Mouse (Mus musculus) erythroblast, embryonic 14.5 days (primary cell): ENCODE measurements around the gene Immp1l. TPM values are rescaled to one million over a fixed set of nuclear protein-coding genes. Genes with fewer than 3 reads are reported as not detected.

ENCODE experiments used
- H3K27me3 ChIP-seq: 2 replicates; pipeline ENCODE4 v1.6.1; 2012; ENCODE audit warnings: inconsistent platforms; ENCODE audit not compliant: control insufficient read depth
- H3K36me3 ChIP-seq: 2 replicates; pipeline ENCODE4 v1.6.1; 2012; ENCODE audit warnings: mild to moderate bottlenecking, inconsistent platforms; ENCODE audit not compliant: control insufficient read depth
- H3K4me1 ChIP-seq: 2 replicates; pipeline ENCODE4 v1.6.1; 2012; ENCODE audit warnings: inconsistent platforms; ENCODE audit not compliant: control insufficient read depth
- H3K4me3 ChIP-seq: replicated peaks from 2 replicates; pipeline ENCODE3; 2012; ENCODE audit warnings: moderate library complexity, mild to moderate bottlenecking, inconsistent platforms
- H3K9me3 ChIP-seq: 2 replicates; pipeline ENCODE4 v1.6.1; 2012; ENCODE audit warnings: low read length, inconsistent platforms, mixed read lengths; ENCODE audit not compliant: control insufficient read depth
- GATA1 ChIP-seq: IDR thresholded peaks from 2 replicates; pipeline ENCODE4 v1.6.1; 2012; ENCODE audit warnings: low read length, inconsistent platforms, mixed read lengths
- TAL1 ChIP-seq: IDR thresholded peaks from 3 replicates; pipeline ENCODE4 v1.6.1; 2012; ENCODE audit warnings: low read length, inconsistent platforms, mixed read lengths
- polyA plus RNA-seq: library from polyadenylated mRNA; stranded (reverse); fragments of >175 nt; gene quantifications from 2 replicates; pipeline ENCODE4 v1.2.3, GENCODE M21; 2012

The Immp1l gene
- polyA plus RNA-seq, 1 experiment, result 0.41 TPM

DNA sequence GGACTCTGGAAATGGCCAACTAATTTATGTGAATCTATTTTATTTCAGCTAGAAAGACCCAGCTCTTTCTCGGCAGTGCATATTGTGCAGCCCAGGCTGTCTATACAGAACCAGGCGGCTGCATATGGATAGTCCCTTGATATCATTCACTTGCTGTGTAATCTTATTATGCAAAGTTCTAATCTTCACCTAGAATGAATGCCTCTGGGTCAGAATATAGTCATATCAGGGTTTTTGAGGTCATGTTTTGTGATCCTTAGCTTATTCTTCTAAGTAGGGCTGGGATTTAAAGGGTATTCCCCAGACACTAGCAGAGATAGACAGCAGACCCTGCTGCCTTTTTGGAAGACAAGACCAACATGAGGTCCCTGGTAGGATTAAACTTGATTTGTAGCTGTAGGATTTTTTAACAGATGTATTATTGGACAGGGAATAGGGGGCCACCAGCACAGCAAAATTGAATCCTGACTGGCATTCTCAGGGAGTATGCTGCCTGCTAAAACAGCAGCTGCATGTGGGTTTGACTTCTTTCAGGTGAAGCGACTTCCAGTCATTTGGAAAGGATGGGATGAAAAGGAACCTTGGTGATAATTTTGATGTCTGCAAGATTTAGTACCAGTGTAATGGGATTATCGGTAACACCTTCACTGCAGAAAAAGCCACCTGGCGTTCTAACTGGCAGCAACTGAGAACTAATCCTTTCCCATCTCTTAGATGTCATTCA, 13.3 kb downstream of the Immp1l start:
- H3K9me3 ChIP-seq, result no peaks in the 10 kb centered on the region
- TF ChIP-seq TAL1 (no peak), GATA1 (no peak)
- no peak overlapping the region for H3K4me3 ChIP-seq
- H3K27me3 ChIP-seq, result no peaks in the 10 kb centered on the region
- H3K36me3 ChIP-seq, result peaks cover 2% of the 10 kb centered on the region; the same call in 1 of the 2 replicates
- H3K4me1 ChIP-seq, result peaks cover 3% of the 10 kb centered on the region; the same call in 1 of the 2 replicates

DNA sequence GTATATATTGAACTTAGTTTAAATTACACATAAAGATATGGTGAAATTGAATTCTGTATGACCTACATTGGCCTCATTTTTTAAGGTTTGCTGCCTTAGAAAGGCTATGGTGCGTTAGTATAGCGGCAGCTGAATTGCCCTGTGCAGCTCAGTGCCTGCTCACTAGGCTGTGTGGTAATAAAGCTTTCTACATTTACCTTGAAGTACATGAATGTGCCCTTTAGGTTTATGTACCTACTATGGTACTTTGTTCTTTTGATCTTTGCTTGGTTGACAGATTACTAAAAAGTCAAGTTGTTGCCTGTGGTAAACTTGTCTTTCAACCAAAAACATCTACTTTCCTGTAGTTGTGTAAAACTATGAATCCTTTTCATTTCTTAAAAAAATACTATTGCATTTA, 45.7 kb downstream of the Immp1l start:
- TF ChIP-seq GATA1 (no peak), TAL1 (no peak)

DNA sequence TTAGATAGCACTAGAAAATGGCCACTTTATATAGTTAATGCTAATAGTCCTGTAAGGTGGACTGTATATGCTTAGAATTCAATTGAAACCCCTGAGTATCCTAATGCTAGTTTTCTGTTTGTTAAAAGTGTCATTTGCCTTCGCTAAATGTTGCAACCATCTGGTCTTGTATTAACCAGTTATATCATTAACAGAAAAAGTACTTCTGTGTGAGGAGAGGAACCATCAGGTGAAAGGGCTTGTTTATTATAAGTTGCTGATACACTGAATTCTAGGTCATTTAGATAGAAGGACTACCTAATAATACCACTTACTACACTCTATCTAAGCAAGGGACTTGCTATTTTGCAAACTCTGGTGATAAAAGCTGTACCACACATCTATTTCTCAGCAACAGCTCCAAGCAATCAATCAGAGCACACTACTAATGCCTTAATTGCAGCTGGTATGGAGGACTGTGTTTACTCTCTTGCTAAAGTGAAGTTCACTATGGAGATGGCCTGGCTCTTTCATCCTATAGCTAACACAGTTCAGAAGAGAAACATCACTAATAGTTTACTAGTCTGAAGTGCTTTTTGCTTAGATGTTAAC, 47.0 kb downstream of the Immp1l start:
- Histone ChIP-seq H3K36me3 (peaks cover 2% of the 10 kb centered on the region; the same call in 1 of the 2 replicates), H3K27me3 (no peaks in the 10 kb centered on the region), H3K4me3 (no peak overlapping the region), H3K4me1 (peaks cover 6% of the 10 kb centered on the region), H3K9me3 (no peaks in the 10 kb centered on the region)
- TF ChIP-seq TAL1 (no peak), GATA1 (no peak)

More for the DNA sequence above, 45.7 kb downstream of the Immp1l start:
- Histone ChIP-seq H3K36me3 (peaks cover 1% of the 10 kb centered on the region; the same call in 1 of the 2 replicates), H3K4me3 (no peak overlapping the region), H3K27me3 (no peaks in the 10 kb centered on the region), H3K4me1 (peaks cover 6% of the 10 kb centered on the region), H3K9me3 (no peaks in the 10 kb centered on the region)

DNA sequence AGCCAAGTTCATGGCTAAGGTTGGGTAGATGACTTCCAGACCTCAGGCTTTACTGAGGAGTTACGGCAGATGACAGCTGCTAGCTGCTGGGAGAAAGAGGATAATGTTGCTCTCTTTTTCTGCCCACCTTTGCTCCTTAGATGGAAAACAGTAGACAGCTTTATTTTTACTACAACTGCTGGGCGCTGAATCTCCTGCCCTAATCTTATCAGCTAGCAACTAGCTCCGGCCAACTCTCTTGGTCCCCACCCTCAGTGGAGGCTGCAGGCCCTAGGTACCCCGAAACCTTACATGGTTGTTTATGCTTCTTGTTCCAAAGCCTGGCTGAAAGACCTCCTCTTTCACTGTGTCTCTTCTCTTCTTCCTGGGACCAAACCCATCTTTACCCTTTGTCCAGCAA, 49.4 kb downstream of the Immp1l start:
- TF ChIP-seq TAL1, result no peak
- no peak for TF ChIP-seq GATA1
- Histone ChIP-seq H3K36me3 (peaks cover 6% of the 10 kb centered on the region), H3K4me3 (no peak overlapping the region), H3K27me3 (no peaks in the 10 kb centered on the region), H3K4me1 (peaks cover 6% of the 10 kb centered on the region), H3K9me3 (no peaks in the 10 kb centered on the region)

DNA sequence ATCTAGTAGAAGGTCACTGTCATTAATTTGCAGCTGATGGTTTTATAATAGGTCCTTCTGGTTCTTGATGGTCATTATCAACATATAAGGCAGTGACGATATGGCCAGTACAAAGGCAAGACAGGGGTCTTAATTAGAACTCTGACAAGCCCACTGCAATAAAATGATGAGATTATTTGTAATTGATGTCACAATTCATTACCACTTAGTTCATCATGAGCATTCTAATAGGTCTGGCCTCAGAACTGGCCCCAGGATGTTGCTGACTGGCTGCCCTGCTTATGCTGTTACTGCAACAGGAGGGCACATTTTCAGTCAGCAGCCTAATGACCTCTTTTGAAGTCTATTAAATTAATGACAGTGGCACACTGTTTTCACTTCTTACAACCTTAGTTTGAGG, 59.0 kb downstream of the Immp1l start:
- Histone ChIP-seq H3K9me3 (no peaks in the 10 kb centered on the region), H3K4me3 (no peak overlapping the region), H3K4me1 (no peaks in the 10 kb centered on the region), H3K36me3 (peaks cover 33% of the 10 kb centered on the region), H3K27me3 (no peaks in the 10 kb centered on the region)
- TF ChIP-seq GATA1 (no peak), TAL1 (no peak)

DNA sequence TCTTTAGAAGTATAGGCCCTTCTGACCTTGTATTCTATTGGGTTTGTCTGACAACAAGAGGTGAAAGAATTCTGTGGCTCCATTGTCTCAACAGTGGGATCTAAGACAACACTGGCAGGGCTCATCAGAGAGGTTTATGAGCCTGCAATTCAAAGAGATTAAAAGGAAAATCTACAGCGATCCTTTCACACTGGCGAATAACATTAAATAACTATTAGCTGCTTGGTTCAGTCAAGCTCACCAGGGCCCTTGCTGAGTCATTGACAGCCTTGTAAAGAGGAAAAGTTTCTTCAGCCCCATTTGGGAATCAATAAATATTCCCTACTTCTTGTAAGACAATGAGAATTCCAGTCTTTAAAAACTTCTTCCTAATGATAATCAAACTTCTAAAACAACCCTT, 69.5 kb downstream of the Immp1l start:
- no peaks in the 10 kb centered on the region for H3K9me3 ChIP-seq
- H3K4me1 ChIP-seq, result no peaks in the 10 kb centered on the region
- H3K4me3 ChIP-seq, result no peak overlapping the region
- H3K27me3 ChIP-seq, result no peaks in the 10 kb centered on the region
- TF ChIP-seq TAL1, result no peak
- no peak for TF ChIP-seq GATA1
- peaks cover 8% of the 10 kb centered on the region for H3K36me3 ChIP-seq

DNA sequence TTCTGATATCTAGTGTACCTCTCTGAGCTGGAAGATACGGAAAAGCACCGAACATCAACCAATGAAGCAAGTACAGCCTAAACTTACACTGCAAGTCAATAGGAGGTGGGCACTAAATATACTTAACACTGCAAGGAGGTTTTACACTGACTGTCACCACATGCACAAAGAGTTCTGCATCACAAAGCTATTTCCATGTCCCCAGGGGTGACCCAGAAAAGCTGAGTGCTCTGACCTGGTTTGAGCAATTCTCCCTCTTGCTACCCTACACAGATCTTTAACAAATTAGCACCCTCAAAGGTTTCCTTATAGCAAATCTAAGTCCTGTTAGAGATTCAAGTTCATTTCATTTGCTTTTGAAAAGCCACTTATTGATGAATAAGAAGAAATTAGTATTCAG, 73.6 kb downstream of the Immp1l start:
- Histone ChIP-seq H3K27me3 (no peaks in the 10 kb centered on the region), H3K4me1 (no peaks in the 10 kb centered on the region), H3K36me3 (peaks cover 6% of the 10 kb centered on the region), H3K9me3 (no peaks in the 10 kb centered on the region), H3K4me3 (no peak overlapping the region)
- TF ChIP-seq GATA1 (no peak), TAL1 (no peak)

DNA sequence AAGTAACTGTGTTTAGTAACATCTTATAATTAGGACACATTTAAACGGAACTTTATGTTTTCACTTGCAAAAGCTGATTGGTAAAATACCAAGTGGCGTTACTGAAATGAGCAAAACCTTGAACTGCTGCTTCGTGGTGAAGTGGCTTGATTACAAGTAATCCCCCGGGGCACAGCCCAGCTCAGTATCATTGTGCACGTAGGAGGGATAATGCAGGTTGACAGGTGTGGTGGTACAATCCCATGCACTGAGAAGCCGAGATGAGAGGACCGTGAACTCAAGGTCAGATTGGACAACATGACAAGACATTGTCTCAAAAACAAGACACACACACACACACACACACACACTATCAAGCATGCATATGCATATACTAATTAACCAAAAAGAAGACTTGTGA, 80.8 kb downstream of the Immp1l start:
- no peaks in the 10 kb centered on the region for H3K27me3 ChIP-seq
- no peak overlapping the region for H3K4me3 ChIP-seq
- no peaks in the 10 kb centered on the region for H3K4me1 ChIP-seq
- no peak for TF ChIP-seq GATA1
- no peak for TF ChIP-seq TAL1
- peaks cover under 1% of the 10 kb centered on the region for H3K36me3 ChIP-seq
- no peaks in the 10 kb centered on the region for H3K9me3 ChIP-seq

DNA sequence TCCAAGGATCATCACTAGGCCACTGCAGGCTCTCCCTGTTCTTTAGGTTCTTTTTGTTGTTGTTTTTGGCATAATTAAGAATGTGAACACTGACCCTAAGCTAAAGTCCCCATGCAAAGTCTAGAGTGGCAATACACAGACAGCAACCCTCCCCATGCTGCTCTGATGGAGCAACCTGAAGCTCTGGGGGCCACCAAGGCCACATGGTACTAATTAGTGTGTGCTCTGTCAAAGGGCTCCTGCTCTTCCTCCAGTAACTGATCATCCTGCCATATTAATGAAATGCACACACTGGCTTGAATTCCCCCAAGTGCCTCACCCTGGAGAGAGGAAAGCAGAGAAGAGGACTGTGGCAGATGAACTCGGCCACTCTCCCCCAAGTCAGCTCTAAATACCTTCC, 82.7 kb downstream of the Immp1l start:
- Histone ChIP-seq H3K27me3 (no peaks in the 10 kb centered on the region), H3K4me3 (no peak overlapping the region), H3K9me3 (no peaks in the 10 kb centered on the region), H3K36me3 (no peaks in the 10 kb centered on the region), H3K4me1 (no peaks in the 10 kb centered on the region)
- TF ChIP-seq TAL1, result no peak
- no peak for TF ChIP-seq GATA1
